Mouse (Mus musculus): ENCODE measurements at regions not wholly inside any gene's neighbourhood (a gene's known extent, or its start where the extent isn't known, plus 50 kb on each side); places are given as distances from the start of the nearest gene placed in this dataset.

- ATAC-seq = no peak
Observed at GRCm38 (mm10) chr3:103515946-103516345, 59.1 kb upstream of the Syt6 start.

DNA sequence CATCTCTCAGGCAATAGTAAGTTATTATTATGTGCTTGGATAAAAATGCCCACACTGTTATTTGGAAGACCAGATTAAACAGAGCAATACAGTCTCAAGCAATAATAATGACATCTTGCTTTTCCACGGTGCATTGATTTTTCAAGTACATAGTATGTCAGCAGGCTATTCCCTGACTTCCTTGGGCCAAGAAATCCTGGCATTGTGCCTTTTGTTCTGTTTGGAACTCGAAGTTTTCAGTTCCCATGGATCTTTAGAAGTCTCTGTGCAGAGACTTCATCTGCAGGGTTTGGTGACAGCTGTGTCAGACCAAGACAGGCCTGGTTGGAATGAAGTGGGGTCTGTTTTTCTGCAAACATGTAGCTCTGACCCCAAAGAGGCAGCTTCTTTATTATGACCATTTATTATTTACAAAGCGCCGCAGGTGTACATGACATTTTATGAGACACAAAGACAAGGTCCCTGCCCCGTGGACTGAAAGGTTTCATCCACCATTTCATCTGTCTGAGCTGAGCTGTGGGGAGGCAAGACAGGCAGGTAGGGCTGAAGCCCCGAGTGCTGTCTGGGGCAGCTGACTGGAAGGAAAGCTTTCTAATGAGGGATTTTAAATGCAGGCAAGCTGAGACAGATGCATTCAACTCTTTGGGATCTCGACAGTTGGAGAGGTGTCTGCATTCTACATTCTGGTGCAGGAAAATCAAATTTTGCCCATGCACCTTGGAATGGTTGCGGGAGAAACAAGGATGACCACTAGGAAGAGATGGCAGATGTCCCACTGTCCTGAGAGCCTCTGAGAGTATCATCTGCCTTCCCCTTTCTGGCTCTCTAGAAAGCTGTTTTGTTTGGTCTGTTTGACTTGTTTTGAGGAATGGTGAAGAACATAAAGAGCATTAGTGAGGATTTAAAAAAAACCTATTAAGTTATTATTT is 57.4 kb upstream of the Syt6 start:
- ATAC-seq = no peak

DNA sequence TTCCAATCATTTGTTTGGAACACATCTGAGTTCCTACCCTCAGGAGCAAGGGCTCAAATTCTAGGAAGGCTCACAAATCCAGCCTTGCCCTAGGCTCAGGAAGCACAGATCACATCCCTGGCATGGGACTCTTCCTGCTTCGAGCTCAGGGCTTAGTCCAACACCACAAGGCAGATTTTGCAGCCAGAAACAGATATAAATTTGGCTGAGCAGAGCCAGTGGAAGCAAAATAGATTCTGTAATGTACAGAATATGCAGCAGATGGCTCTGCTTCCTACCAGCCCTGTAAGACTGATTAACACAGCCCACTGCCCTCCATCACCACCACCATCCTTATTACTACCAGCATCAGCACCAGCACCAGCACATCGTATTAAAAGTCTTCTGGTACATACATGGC is 56.4 kb upstream of the Syt6 start:
- no peak for ATAC-seq
